Mouse (Mus musculus) forebrain, postnatal 0 days (tissue): ENCODE data around the gene Upf2. TPM values are rescaled to one million over a fixed set of nuclear protein-coding genes. Genes with fewer than 3 reads are reported as not detected.

Experiments
- ATAC-seq: fragments of 200-750 bp; cut with Nextera tagmentation; 2 replicates; pipeline ENCODE4 v1.8.0; 2017; ENCODE audit warnings: mild to moderate bottlenecking, moderate library complexity
- DNase-seq: peaks from one replicate; pipeline ENCODE4 v3.0.0-alpha.2; 2015
- H3K27ac ChIP-seq: fragments of 300-500 bp; sonication (generic); 2 replicates; pipeline ENCODE4 v1.5.1; 2014; ENCODE audit warnings: low read depth, mild to moderate bottlenecking, antibody characterized with exemption, low read length, moderate library complexity, mixed read lengths
- H3K27me3 ChIP-seq: fragments of 300-500 bp; sonication (generic); 2 replicates; pipeline ENCODE4 v1.6.1; 2014; ENCODE audit warnings: mild to moderate bottlenecking, low read length, mixed read lengths; ENCODE audit not compliant: insufficient read depth
- H3K36me3 ChIP-seq: fragments of 300-500 bp; sonication (generic); 2 replicates; pipeline ENCODE4 v1.6.1; 2014; ENCODE audit warnings: mild to moderate bottlenecking, moderate library complexity; ENCODE audit not compliant: insufficient read depth
- H3K4me1 ChIP-seq: fragments of 300-500 bp; sonication (generic); 2 replicates; pipeline ENCODE4 v1.6.1; 2014; ENCODE audit warnings: antibody characterized with exemption; ENCODE audit not compliant: insufficient read depth
- H3K4me2 ChIP-seq: fragments of 300-500 bp; sonication (generic); 2 replicates; pipeline ENCODE4 v1.6.1; 2014; ENCODE audit warnings: low read depth, mild to moderate bottlenecking, moderate library complexity
- H3K4me3 ChIP-seq: fragments of 300-500 bp; sonication (generic); 2 replicates; pipeline ENCODE4 v1.5.1; 2014; ENCODE audit warnings: low read depth, low read length, mixed read lengths
- H3K9ac ChIP-seq: fragments of 300-500 bp; sonication (generic); 2 replicates; pipeline ENCODE4 v1.6.1; 2014; ENCODE audit warnings: mild to moderate bottlenecking
- H3K9me3 ChIP-seq: fragments of 300-500 bp; sonication (generic); 2 replicates; pipeline ENCODE4 v1.6.1; 2016; ENCODE audit warnings: low read length
- CTCF ChIP-seq: sonication (generic); IDR thresholded peaks from 2 replicates; pipeline ENCODE4 v1.5.1; 2016; ENCODE audit warnings: antibody characterized with exemption, control low read depth, low read depth
- WGBS: fragments of 180-500 bp; shearing (Covaris S2); extraction: QIAGEN DNeasy Blood & Tissue Kit; methylation state at CpG from one replicate; pipeline ENCODE4 v1.1.7; 2014; 5-methylcytosine and 5-hydroxymethylcytosine counted together
- polyA plus RNA-seq: library from polyadenylated mRNA; unstranded; fragments of >200 nt; fragmentation: Nextera tagmentation; extraction: Ambion mirVana; gene quantifications from 2 replicates; pipeline ENCODE4 v1.2.1, GENCODE M21; 2015
- total RNA-seq: library from RNA; depleted of rRNA; stranded (reverse); fragments of >200 nt; gene quantifications from 2 replicates; pipeline ENCODE4 v1.2.3, GENCODE M21; 2014

The Upf2 gene
- total and polyA plus RNA-seq, 2 experiments from 2014 or later, result 4.1 to 11.1 TPM

DNA sequence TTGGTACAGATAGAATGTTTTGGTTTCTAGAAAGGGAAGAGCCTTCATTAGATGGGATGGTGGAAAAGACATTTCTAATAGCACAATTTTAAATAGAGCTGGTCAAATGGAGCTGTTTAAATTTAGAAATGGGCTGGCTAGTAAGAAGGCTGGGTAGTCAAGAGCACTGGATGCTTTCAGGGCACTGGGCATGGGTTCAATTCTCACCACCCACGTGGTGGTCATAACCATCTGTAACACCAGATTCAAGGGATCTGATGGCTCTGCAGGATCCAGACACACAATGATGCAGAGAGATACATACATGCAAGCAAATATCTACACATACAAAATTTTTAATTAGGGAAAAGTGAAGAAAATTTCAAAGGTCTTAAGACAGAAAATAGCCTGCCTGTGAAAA is 91.4 kb downstream of the Upf2 start:
- Histone ChIP-seq H3K9ac (no peak overlapping the region), H3K36me3 (0 out of 2 replicates have a peak, but pooled peaks cover 4% of the 10 kb centered on the region), H3K4me3 (no peak overlapping the region), H3K4me1 (no peaks in the 10 kb centered on the region), H3K27ac (no peak overlapping the region), H3K27me3 (no peaks in the 10 kb centered on the region), H3K9me3 (no peaks in the 10 kb centered on the region), H3K4me2 (no peak overlapping the region)
- no peak for DNase-seq
- 94% methylated on average over 1 of the region's 1 CpGs for WGBS
- no peak for ATAC-seq
- no peak for TF ChIP-seq CTCF

DNA sequence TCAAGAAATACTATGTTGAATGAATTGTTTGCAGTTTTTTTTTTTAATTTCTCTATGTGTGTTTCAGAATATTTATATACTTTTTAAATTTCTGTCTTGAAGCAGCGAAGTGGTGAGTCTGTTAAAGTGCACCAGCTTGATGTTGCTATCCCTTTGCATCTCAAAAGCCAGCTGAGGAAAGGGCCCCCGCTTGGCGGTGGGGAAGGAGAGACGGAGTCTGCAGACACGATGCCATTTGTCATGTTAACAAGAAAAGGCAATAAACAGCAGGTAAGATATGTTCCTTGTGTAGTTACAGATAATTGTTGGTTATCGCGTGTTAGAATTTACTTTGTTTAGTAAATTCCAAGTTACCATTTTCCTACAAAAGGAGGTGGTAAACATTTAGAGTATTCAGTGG is 95.5 kb downstream of the Upf2 start:
- H3K4me3 ChIP-seq, result no peak overlapping the region
- H3K9ac ChIP-seq, result no peak overlapping the region
- no peaks in the 10 kb centered on the region for H3K9me3 ChIP-seq
- H3K4me2 ChIP-seq, result no peak overlapping the region
- no peaks in the 10 kb centered on the region for H3K27me3 ChIP-seq
- 76% methylated on average over 7 of the region's 7 CpGs for WGBS
- no peak overlapping the region for H3K27ac ChIP-seq
- H3K4me1 ChIP-seq, result no peaks in the 10 kb centered on the region
- H3K36me3 ChIP-seq, result peaks cover 19% of the 10 kb centered on the region
- no peak for TF ChIP-seq CTCF
- DNase-seq, result no peak
- no peak for ATAC-seq

- H3K4me2 ChIP-seq, result no peak overlapping the region
- H3K4me3 ChIP-seq, result no peak overlapping the region
- no peaks in the 10 kb centered on the region for H3K4me1 ChIP-seq
- no peak for DNase-seq
- H3K27ac ChIP-seq, result no peak overlapping the region
- no peak overlapping the region for H3K9ac ChIP-seq
- 87% methylated on average over 4 of the region's 4 CpGs for WGBS
- H3K36me3 ChIP-seq, result peaks cover 29% of the 10 kb centered on the region
- H3K9me3 ChIP-seq, result no peaks in the 10 kb centered on the region
- no peak for ATAC-seq
- H3K27me3 ChIP-seq, result no peaks in the 10 kb centered on the region
- TF ChIP-seq CTCF, result no peak
These were observed 97.3 kb downstream of the Upf2 start for GRCm38 (mm10) chr2:6048570-6048969.

DNA sequence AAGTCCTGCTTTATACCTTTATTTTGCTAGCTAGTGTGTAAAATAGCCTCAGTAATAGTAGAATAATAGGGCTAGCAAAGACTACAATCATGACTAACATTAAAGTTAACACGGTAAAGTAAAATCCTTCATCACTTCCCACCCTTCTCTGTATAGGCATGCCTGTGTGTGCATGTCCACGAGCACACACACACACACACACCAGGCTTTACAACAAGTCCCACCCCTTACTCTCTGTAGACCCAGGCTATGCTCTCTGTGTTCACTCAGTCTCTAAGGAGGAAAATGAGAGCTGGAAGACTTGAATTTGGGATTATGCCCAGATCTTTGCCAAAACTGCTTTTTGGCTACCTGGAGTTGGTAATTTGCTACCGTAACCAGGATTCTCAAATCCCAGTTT is 97.7 kb downstream of the Upf2 start:
- Histone ChIP-seq H3K9me3 (no peaks in the 10 kb centered on the region), H3K36me3 (peaks cover 29% of the 10 kb centered on the region), H3K27ac (no peak overlapping the region), H3K4me2 (no peak overlapping the region), H3K9ac (no peak overlapping the region), H3K27me3 (no peaks in the 10 kb centered on the region), H3K4me3 (no peak overlapping the region), H3K4me1 (no peaks in the 10 kb centered on the region)
- DNase-seq (no peak), ATAC-seq (no peak)
- TF ChIP-seq CTCF, result no peak
- 88% methylated on average over 3 of the region's 3 CpGs for WGBS

- no peak for DNase-seq
- Histone ChIP-seq H3K4me3 (no peak overlapping the region), H3K9me3 (no peaks in the 10 kb centered on the region), H3K36me3 (peaks cover 33% of the 10 kb centered on the region), H3K4me2 (no peak overlapping the region), H3K27ac (no peak overlapping the region), H3K4me1 (no peaks in the 10 kb centered on the region), H3K27me3 (no peaks in the 10 kb centered on the region), H3K9ac (no peak overlapping the region)
- no peak for ATAC-seq
- WGBS, result 55% methylated on average over 11 of the region's 11 CpGs
- no peak for TF ChIP-seq CTCF
These were observed 104.2 kb downstream of the Upf2 start for GRCm38 (mm10) chr2:6055466-6055865.

- 98% methylated on average over 3 of the region's 3 CpGs for WGBS
- no peaks in the 10 kb centered on the region for H3K9me3 ChIP-seq
- no peak for TF ChIP-seq CTCF
- no peak overlapping the region for H3K4me2 ChIP-seq
- no peaks in the 10 kb centered on the region for H3K4me1 ChIP-seq
- ATAC-seq (no peak), DNase-seq (no peak)
- H3K36me3 ChIP-seq, result peaks cover 23% of the 10 kb centered on the region
- no peak overlapping the region for H3K27ac ChIP-seq
- no peak overlapping the region for H3K9ac ChIP-seq
- no peak overlapping the region for H3K4me3 ChIP-seq
- H3K27me3 ChIP-seq, result no peaks in the 10 kb centered on the region
These were observed 105.2 kb downstream of the Upf2 start for GRCm38 (mm10) chr2:6056518-6056917.

DNA sequence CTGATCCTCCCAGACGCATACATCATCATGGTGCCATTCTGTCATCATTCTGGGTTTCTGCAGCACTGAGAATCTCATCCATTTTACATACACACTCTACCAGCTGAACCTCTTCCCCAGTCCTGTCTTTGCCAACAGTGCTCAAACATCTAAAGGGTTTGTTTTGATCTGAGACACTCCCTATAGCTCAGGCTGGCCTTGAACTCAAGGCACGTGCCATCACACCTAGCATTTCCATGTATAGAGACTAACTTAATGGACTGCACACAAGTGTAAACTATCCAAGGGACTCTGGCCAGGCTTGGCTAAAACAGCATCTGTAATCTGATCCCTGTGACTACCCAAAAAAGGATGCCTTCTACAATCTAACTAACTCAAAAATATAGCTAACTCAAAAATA is 108.0 kb downstream of the Upf2 start:
- no peak overlapping the region for H3K4me2 ChIP-seq
- no peak overlapping the region for H3K9ac ChIP-seq
- H3K9me3 ChIP-seq, result no peaks in the 10 kb centered on the region
- no peak overlapping the region for H3K27ac ChIP-seq
- H3K4me1 ChIP-seq, result no peaks in the 10 kb centered on the region
- H3K27me3 ChIP-seq, result no peaks in the 10 kb centered on the region
- H3K4me3 ChIP-seq, result no peak overlapping the region
- TF ChIP-seq CTCF, result no peak
- 71% methylated on average over 2 of the region's 2 CpGs for WGBS
- DNase-seq (no peak), ATAC-seq (no peak)
- H3K36me3 ChIP-seq, result peaks cover 10% of the 10 kb centered on the region
